Mouse (Mus musculus) layer of hippocampus, adult 2 months (tissue): ENCODE measurements around the gene Gjc1. TPM values are rescaled to one million over a fixed set of nuclear protein-coding genes. Genes with fewer than 3 reads are reported as not detected.
A peak's percentile ranks its signal among the peaks of the same experiment; 100 is the strongest.

Source experiments
- DNase-seq, 2 experiments: peaks; one replicate each; pipeline ENCODE4 v3.0.0; 2022; ENCODE audit warnings: low spot score in 2 of 2
- H3K27ac ChIP-seq: fragments of 200-600 bp; 2 replicates; pipeline ENCODE4 v1.8.1; 2022
- H3K4me3 ChIP-seq: fragments of 200-600 bp; 2 replicates; pipeline ENCODE4 v1.8.1; 2022; ENCODE audit warnings: mild to moderate bottlenecking
- CTCF ChIP-seq: fragments of 200-600 bp; conservative IDR thresholded peaks from 2 replicates; pipeline ENCODE4 v1.8.1; 2022; ENCODE audit warnings: antibody characterized with exemption, mild to moderate bottlenecking, moderate library complexity
- long read RNA-seq, 2 experiments: library from polyadenylated mRNA; stranded (forward); transcript quantifications; one replicate each; pipeline ENCODE4 v2.0.0; 2021; ENCODE audit warnings: borderline mapping rate in 2 of 2
- total RNA-seq, 2 experiments: library from RNA; stranded (reverse); gene quantifications; 2 replicates each; pipeline ENCODE4 v1.2.3; 2021

Gjc1 gene
- 1 to 10 TPM; 4.7 TPM for total RNA-seq
- long read RNA-seq, experiment 1, partial matches to known transcripts, result 0 of 2 reads
- long read RNA-seq, experiment 1, other reads (novel, unspliced or antisense), result 1 of 2 reads
- long read RNA-seq, experiment 2, partial matches to known transcripts, result 0 of 6 reads
- long read RNA-seq, experiment 2, other reads (novel, unspliced or antisense), result 3 of 6 reads

GRCm38 (mm10) chr11:102819021-102819782 is at the start of gene Gjc1:
Gene Gjc1 (minus strand): TSS chr11:102819700.
- Histone ChIP-seq H3K4me3 (peak within 1 kb of the TSS; percentile 63), H3K27ac (peak within 1 kb of the TSS; percentile 68)
- DNase-seq, result no peak
- peak; percentile 47 for TF ChIP-seq CTCF

DNA sequence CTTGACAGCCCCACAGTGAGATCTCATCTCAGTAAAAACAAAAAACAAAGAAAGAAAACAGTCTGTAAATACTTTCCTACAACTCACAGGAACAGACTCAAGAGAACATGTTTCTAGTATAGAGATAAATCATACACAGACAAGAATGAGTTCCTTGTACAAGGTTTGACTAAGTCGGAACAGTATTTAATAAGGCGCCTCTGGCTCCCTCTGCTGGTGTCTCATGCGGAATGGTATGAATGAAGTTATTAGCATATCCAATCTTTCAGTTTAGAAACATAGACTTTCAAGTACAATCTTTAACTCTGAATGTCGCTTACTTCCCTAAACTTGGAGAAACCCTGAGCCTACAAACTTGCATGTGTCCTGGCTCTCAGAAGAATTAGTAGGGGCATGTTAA is 44.8 kb upstream of the Gjc1 start:
- peak; percentile 91 for TF ChIP-seq CTCF
- H3K4me3 ChIP-seq, result no peak overlapping the region
- no peak overlapping the region for H3K27ac ChIP-seq
- peak; percentile 45 to 72 for DNase-seq

DNA sequence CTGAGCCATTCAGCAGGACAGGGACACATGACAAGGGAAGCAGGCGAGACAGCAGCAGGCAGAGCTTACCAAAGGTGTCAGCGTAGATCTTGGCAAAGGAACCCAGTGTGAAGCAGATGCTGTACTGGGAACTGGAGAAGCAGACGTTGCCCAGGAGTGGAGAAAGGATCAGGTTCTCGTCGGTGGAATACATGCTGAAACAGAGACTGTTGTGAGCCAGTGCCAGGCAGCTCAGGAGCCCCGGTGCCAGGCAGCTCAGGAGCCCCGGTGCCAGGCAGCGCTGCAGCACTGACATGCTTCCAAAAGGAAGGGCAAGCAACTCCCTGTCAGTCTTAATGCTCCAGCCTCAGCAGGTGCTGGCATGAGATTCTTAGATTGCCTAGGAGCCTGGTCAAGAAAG is 40.4 kb upstream of the Gjc1 start:
- no peak overlapping the region for H3K4me3 ChIP-seq
- no peak for TF ChIP-seq CTCF
- peak in 1 of 2 experiments; percentile 36 for DNase-seq
- H3K27ac ChIP-seq, result peak overlapping the region; percentile 20; the same call in 1 of the 2 replicates

GRCm38 (mm10) chr11:102858951-102859350 is 39.5 kb upstream of the Gjc1 start:
- TF ChIP-seq CTCF, result no peak
- Histone ChIP-seq H3K4me3 (no peak overlapping the region), H3K27ac (no peak overlapping the region)
- DNase-seq, result no peak

- no peak for TF ChIP-seq CTCF
- H3K4me3 ChIP-seq, result no peak overlapping the region
- no peak for DNase-seq
- H3K27ac ChIP-seq, result no peak overlapping the region
These were observed 36.4 kb upstream of the Gjc1 start for GRCm38 (mm10) chr11:102855941-102856340.

- Histone ChIP-seq H3K27ac (no peak overlapping the region), H3K4me3 (no peak overlapping the region)
- peak; percentile 75 for TF ChIP-seq CTCF
- no peak for DNase-seq
These were observed 34.3 kb upstream of the Gjc1 start for GRCm38 (mm10) chr11:102853760-102854159.

- Histone ChIP-seq H3K27ac (no peak overlapping the region), H3K4me3 (no peak overlapping the region)
- peak; percentile 79 for TF ChIP-seq CTCF
- peak in 1 of 2 experiments; percentile 33 for DNase-seq
These were observed 32.4 kb upstream of the Gjc1 start for GRCm38 (mm10) chr11:102851883-102852282.

DNA sequence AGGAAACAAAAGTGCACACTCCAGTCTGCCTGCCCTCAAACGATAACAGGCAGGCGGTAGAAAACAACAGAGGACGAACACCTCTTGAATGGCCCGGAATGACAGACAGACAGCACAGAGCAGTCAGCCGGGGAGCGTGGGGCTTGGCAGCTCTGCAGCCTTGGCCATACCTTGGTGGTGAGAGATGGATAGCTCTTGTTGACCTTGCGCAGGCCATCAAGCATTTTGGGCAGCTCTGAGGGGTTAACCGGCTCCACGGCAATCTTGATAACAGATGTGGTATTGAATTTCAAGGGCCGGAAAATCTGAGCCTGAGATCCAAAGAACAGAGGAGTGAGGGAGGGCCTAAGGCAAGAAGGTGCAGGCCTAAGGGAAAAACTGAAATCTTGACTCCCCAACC is 26.4 kb upstream of the Gjc1 start:
- no peak overlapping the region for H3K4me3 ChIP-seq
- no peak for DNase-seq
- no peak overlapping the region for H3K27ac ChIP-seq
- no peak for TF ChIP-seq CTCF

DNA sequence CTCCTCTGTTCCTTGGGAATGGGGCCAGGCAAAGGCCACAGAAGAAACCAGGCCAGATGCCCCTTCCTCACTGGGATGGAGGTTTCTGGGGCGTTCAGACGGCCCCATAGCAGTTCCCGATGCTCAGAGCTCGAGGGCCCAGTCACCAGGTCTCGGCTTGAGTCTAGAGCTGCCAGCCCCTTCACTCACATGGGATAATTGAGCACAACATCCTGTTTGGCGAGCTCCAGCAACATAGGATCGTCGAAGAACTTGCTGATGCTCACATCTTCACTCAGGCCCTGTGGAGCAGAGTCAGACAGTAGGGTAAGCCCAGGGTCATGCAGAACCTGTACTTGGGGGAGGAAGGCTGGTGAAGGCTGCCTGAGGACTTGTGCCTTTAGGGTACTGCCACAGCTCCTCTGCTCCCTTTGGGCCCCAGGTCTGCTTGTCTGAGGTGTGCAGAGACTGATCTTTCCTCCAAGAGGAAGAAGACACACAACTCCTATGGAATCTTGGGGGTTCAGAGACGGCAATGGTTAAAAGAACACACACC is 19.2 kb upstream of the Gjc1 start:
- DNase-seq, result no peak
- no peak for TF ChIP-seq CTCF
- H3K27ac ChIP-seq, result no peak overlapping the region; the same call in 1 of the 2 replicates
- H3K4me3 ChIP-seq, result no peak overlapping the region

- Histone ChIP-seq H3K4me3 (no peak overlapping the region), H3K27ac (no peak overlapping the region)
- no peak for TF ChIP-seq CTCF
- no peak for DNase-seq
These were observed 18.6 kb upstream of the Gjc1 start for GRCm38 (mm10) chr11:102838126-102838525.

DNA sequence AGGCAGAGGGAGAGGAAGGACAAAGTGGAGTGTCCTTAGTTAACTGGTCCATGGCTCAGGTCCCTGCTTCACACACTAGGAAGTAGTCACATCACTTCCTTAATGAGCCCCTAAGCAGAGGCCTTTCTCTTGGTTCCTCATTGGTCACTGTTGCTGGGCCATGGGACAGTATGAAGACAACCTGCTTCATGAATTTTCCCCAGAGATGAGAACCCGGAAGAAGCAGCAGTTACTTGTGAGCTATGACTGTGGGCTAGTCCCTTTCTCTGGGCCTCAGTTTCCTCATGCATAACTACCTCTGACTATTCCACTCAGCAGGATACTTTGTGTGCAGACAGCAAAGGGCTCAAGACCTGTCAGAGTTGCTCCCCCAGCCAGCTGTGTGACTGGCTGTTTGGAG is 17.9 kb upstream of the Gjc1 start:
- H3K27ac ChIP-seq, result no peak overlapping the region
- TF ChIP-seq CTCF, result no peak
- no peak for DNase-seq
- no peak overlapping the region for H3K4me3 ChIP-seq

- DNase-seq, result no peak
- Histone ChIP-seq H3K27ac (no peak overlapping the region), H3K4me3 (no peak overlapping the region)
- TF ChIP-seq CTCF, result no peak
These were observed 16.6 kb upstream of the Gjc1 start for GRCm38 (mm10) chr11:102836146-102836545.

DNA sequence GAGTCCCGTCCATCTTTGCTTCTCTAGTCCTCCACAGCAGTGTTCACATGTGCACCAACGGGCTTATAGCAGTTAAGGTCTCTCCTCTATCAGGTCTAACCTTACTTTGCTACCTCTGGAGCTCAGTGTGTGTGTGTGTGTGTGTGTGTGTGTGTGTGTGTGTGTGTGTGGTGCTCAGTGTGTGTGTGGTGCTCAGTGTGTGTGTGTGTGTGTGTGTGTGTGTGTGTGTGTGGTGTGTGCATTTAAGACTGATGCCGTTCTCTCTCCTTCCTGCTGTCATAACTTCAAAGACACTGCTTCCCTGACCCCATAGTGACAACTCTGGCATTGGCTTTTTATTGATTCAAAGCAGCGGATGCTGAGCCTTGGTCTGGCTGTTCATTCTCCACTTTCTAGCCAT is 16.0 kb upstream of the Gjc1 start, which contains the start of gene Higd1b:
TSS of gene Higd1b (plus strand) at position 301 of the 400 bp plus-strand sequence.
- Histone ChIP-seq H3K27ac (no peak within 1 kb of the TSS), H3K4me3 (no peak within 1 kb of the TSS)
- TF ChIP-seq CTCF, result no peak
- no peak for DNase-seq
